8 mouse cellular contexts compared by ENCODE assay signal in genomic region chr7:46013266-46014010, GRCm38 (mm10). TPM values are rescaled to one million over a fixed set of nuclear protein-coding genes. Genes with fewer than 3 reads are reported as not detected.
DNase-seq lines count a peak whose midpoint lies in the region; ATAC-seq and TF ChIP-seq lines count a peak whose summit lies in the region.

No protein-coding gene starts in this region.

- WGBS in forebrain, embryonic 11.5 days: 15% methylated on average over 9 of the region's 9 CpGs

- intact Hi-C loops in heart, postnatal 14 days (cut with DNase I): no loop called here
- intact Hi-C loops in left cerebral cortex, postnatal 36 days (cut with DNase I): no loop called here

- H3K4me1 ChIP-seq in forebrain, embryonic 11.5 days (replicated peaks; ENCODE audit: control insufficient read depth, insufficient read depth, low read length): no peaks in the 10 kb centered on the region; the same call in 1 of the 2 replicates

- H3K9ac ChIP-seq in forebrain, embryonic 11.5 days (ENCODE audit: low read length): no peak overlapping the region

- peak; percentile 28 for DNase-seq in thymus, postnatal 4 days
- DNase-seq in thymus, postnatal 36 days: no peak
- DNase-seq in forebrain, embryonic 11.5 days (ENCODE audit: low spot score): peak; percentile 65
- peak; percentile 25 to 52 for DNase-seq in heart, postnatal 14 days
- DNase-seq in left cerebral cortex, postnatal 36 days (ENCODE audit: low spot score in 2 of 2): peak; percentile 31 to 45
- DNase-seq in cerebellum, postnatal 14 days: no peak

- H3K4me2 ChIP-seq in forebrain, embryonic 11.5 days (ENCODE audit: low read depth, low read length, severe bottlenecking): 0 out of 2 replicates have a peak overlapping the region, but pooled peaks have one; percentile 5
- peak overlapping the region; percentile 55 for H3K4me2 ChIP-seq in myocyte (ENCODE audit: low read depth)

- H3K27me3 ChIP-seq in forebrain, embryonic 11.5 days (ENCODE audit: control insufficient read depth, insufficient read depth, low read length): no peaks in the 10 kb centered on the region
- H3K27me3 ChIP-seq in myocyte (ENCODE audit: control insufficient read depth, insufficient read depth, insufficient read length): no peaks in the 10 kb centered on the region

- no peak overlapping the region for H3ac ChIP-seq in myocyte (ENCODE audit: control insufficient read depth, insufficient read length)

- peak overlapping the region; percentile 14; the same call in 1 of the 2 replicates for H3K27ac ChIP-seq in forebrain, embryonic 11.5 days (ENCODE audit: low read depth, low read length)

- TF ChIP-seq POLR2A in myocyte (IDR thresholded peaks at IDR 0.05; ENCODE audit: insufficient read length, low read depth): no peak

- H3K79me2 ChIP-seq in myocyte (ENCODE audit: control insufficient read depth, insufficient read depth): no peaks in the 10 kb centered on the region

- H3K4me3 ChIP-seq in forebrain, embryonic 11.5 days (ENCODE audit: low read depth, low read length): no peak overlapping the region
- no peak overlapping the region for H3K4me3 ChIP-seq in myocyte

- peak; percentile 66; the same call in 1 of the 2 replicates for ATAC-seq in forebrain, embryonic 11.5 days (replicated peaks; ENCODE audit: low FRiP score)
- no peak for ATAC-seq in erythroid progenitor cell, adult 5-6 weeks (replicated peaks; ENCODE audit: low FRiP score, poor library complexity, severe bottlenecking)

- no peaks in the 10 kb centered on the region for H3K9me3 ChIP-seq in forebrain, embryonic 11.5 days (ENCODE audit: control insufficient read depth, low read length)

- no peaks in the 10 kb centered on the region for H3K36me3 ChIP-seq in forebrain, embryonic 11.5 days (ENCODE audit: control insufficient read depth, insufficient read depth, low read length)
- no peaks in the 10 kb centered on the region for H3K36me3 ChIP-seq in myocyte (ENCODE audit: control insufficient read depth, insufficient read depth)

TF ChIP-seq in myocyte, 11 proteins besides CTCF, POLR2A, EP300 and RAD21:
- TF ChIP-seq TCF3 (IDR thresholded peaks at IDR 0.05; ENCODE audit: insufficient read length, low read depth) (no peak), MYOD1 (IDR thresholded peaks at IDR 0.05; ENCODE audit: control insufficient read depth in 1 of 3, insufficient read length in 2 of 3, low read depth in 2 of 3) (peak in 2 of 3 experiments; percentile 46 to 54)

RNA-seq across cellular contexts. Expression of gene Abcc6, which starts 16.7 kb away (rescaled TPM):
- 0.15 and 0.20 TPM in 2 replicates for polyA plus RNA-seq in forebrain, embryonic 11.5 days (2014; fragmentation: Nextera tagmentation; extraction: Ambion mirVana)
- total RNA-seq in heart, postnatal 14 days (2021): under 1 TPM; 0.05 TPM
- total RNA-seq in left cerebral cortex, postnatal 36 days (2021): 1 to 10 TPM; 1.6 to 3.8 TPM
- not detected for polyA plus RNA-seq in myocyte (2012; fragmentation: generic; extraction: Trizol)
- total RNA-seq in erythroid progenitor cell, adult 5-6 weeks (2015; ENCODE audit: low replicate concordance): not detected in 2 replicates
- total RNA-seq in erythroid progenitor cell, adult 5-6 weeks (2017; ENCODE audit: low replicate concordance): not detected in 2 replicates

RNA-seq across cellular contexts. Expression of gene Nomo1, which starts 20.1 kb away (rescaled TPM):
- 20.2 TPM in 2 replicates for polyA plus RNA-seq in forebrain, embryonic 11.5 days (2014; fragmentation: Nextera tagmentation; extraction: Ambion mirVana)
- total RNA-seq in heart, postnatal 14 days (2021): 10 to 100 TPM; 68.0 to 68.6 TPM
- 100 to 1,000 TPM; 103 to 113 TPM for total RNA-seq in left cerebral cortex, postnatal 36 days (2021)
- 79.2 TPM for polyA plus RNA-seq in myocyte (2012; fragmentation: generic; extraction: Trizol)
- 3.2 and 4.6 TPM in 2 replicates for total RNA-seq in erythroid progenitor cell, adult 5-6 weeks (2015; ENCODE audit: low replicate concordance)
- 5.3 and 7.5 TPM in 2 replicates for total RNA-seq in erythroid progenitor cell, adult 5-6 weeks (2017; ENCODE audit: low replicate concordance)

Comparison
In these comparisons a context has a peak if more than half of its experiments do, and no peak if none do; other contexts are left out.
1. DNase-seq: peak in thymus, postnatal 4 days (single experiment), forebrain, embryonic 11.5 days (single experiment), heart, postnatal 14 days (2 of 2) and left cerebral cortex, postnatal 36 days (2 of 2); none in thymus, postnatal 36 days (0 of 2) and cerebellum, postnatal 14 days (0 of 2).
2. RNA of gene Nomo1, which starts 20.1 kb away (total RNA-seq): 103 to 113 TPM in left cerebral cortex, postnatal 36 days and 68.0 to 68.6 TPM in heart, postnatal 14 days; 3.2 to 7.5 TPM in erythroid progenitor cell, adult 5-6 weeks; every median in the first group is over 4 times any median in the second.